Mouse (Mus musculus) layer of hippocampus, adult 11-12 months (tissue): ENCODE measurements around the gene Enpp1.
A peak's percentile ranks its signal among the peaks of the same experiment; 100 is the strongest.

Experiments used
- DNase-seq: peaks from one replicate; pipeline ENCODE4 v3.0.0; 2022; ENCODE audit warnings: low spot score

The Enpp1 gene

GRCm38 (mm10) chr10:24710361-24710760 is 1.6 kb downstream of the Enpp1 start:
- DNase-seq = no peak

GRCm38 (mm10) chr10:24707745-24708144 is 4.2 kb downstream of the Enpp1 start:
- no peak for DNase-seq

- no peak for DNase-seq
These were observed 5.4 kb downstream of the Enpp1 start for GRCm38 (mm10) chr10:24706431-24707140.

GRCm38 (mm10) chr10:24702698-24703097 is 9.3 kb downstream of the Enpp1 start:
- DNase-seq = no peak

GRCm38 (mm10) chr10:24698131-24698775 is 13.7 kb downstream of the Enpp1 start:
- no peak for DNase-seq

GRCm38 (mm10) chr10:24696761-24697160 is 15.2 kb downstream of the Enpp1 start:
- DNase-seq = no peak

- no peak for DNase-seq
These were observed 16.2 kb downstream of the Enpp1 start for GRCm38 (mm10) chr10:24695786-24696185.

GRCm38 (mm10) chr10:24682518-24683104 is 29.3 kb downstream of the Enpp1 start:
- no peak for DNase-seq

GRCm38 (mm10) chr10:24677681-24678080 is 34.3 kb downstream of the Enpp1 start:
- DNase-seq = no peak

- no peak for DNase-seq
These were observed 37.7 kb downstream of the Enpp1 start for GRCm38 (mm10) chr10:24674261-24674660.

GRCm38 (mm10) chr10:24672948-24673347 is 39.0 kb downstream of the Enpp1 start:
- no peak for DNase-seq

- no peak for DNase-seq
These were observed 41.4 kb downstream of the Enpp1 start for GRCm38 (mm10) chr10:24670548-24670947.

- no peak for DNase-seq
These were observed 60.9 kb downstream of the Enpp1 start for GRCm38 (mm10) chr10:24650990-24651569.

GRCm38 (mm10) chr10:24647996-24648738 is 63.8 kb downstream of the Enpp1 start:
- no peak for DNase-seq

GRCm38 (mm10) chr10:24645169-24645568 is 66.8 kb downstream of the Enpp1 start:
- DNase-seq = no peak

GRCm38 (mm10) chr10:24642796-24643580 is 69.0 kb downstream of the Enpp1 start:
- peak; percentile 26 for DNase-seq

- no peak for DNase-seq
These were observed 70.4 kb downstream of the Enpp1 start for GRCm38 (mm10) chr10:24641416-24642140.

- DNase-seq = no peak
These were observed 71.6 kb downstream of the Enpp1 start for GRCm38 (mm10) chr10:24640186-24640875.

- DNase-seq = no peak
These were observed 72.4 kb downstream of the Enpp1 start for GRCm38 (mm10) chr10:24639596-24639995.
